Mouse (Mus musculus) lung, adult 2 months (tissue): Measurements from ENCODE around the gene Mvp.

Experiments used
- CTCF ChIP-seq: fragments of 200-500 bp; IDR thresholded peaks from 2 replicates; pipeline ENCODE4 v1.5.1; 2011; ENCODE audit warnings: mild to moderate bottlenecking, low read length, control low read depth; ENCODE audit not compliant: insufficient read depth
- POLR2A ChIP-seq: fragments of 200-500 bp; IDR thresholded peaks from 2 replicates; pipeline ENCODE4 v1.6.1; 2011; ENCODE audit warnings: low read depth, mild to moderate bottlenecking, control low read depth, low read length, borderline replicate concordance; ENCODE audit errors: extremely low read depth

GRCm38 (mm10) chr7:127013385-127013784, 1.0 kb downstream of the Mvp start:
- no peak for TF ChIP-seq POLR2A
- TF ChIP-seq CTCF: no peak
